Mouse (Mus musculus) embryonic facial prominence, embryonic 15.5 days (tissue): ENCODE data around the gene Nrap. TPM values are rescaled to one million over a fixed set of nuclear protein-coding genes. Genes with fewer than 3 reads are reported as not detected.
"Not testable (repeated sequence)": the region's sequence is repeated elsewhere in the genome, so short reads cannot be mapped to it uniquely, and the experiment has no call there.

Experiments
- ATAC-seq: fragments of 200-750 bp; cut with Nextera tagmentation; 2 replicates; pipeline ENCODE4 v1.8.0; 2017; ENCODE audit warnings: low read depth, moderate TSS enrichment; ENCODE audit not compliant: insufficient number of reproducible peaks, low FRiP score, low TSS enrichment
- H3K27ac ChIP-seq: fragments of 300-500 bp; sonication (generic); replicated peaks from 2 replicates; pipeline ENCODE4 v1.5.1; 2015; ENCODE audit warnings: mild to moderate bottlenecking, inconsistent platforms
- H3K27me3 ChIP-seq: fragments of 300-500 bp; sonication (generic); 2 replicates; pipeline ENCODE4 v1.6.1; 2015; ENCODE audit warnings: inconsistent platforms
- H3K36me3 ChIP-seq: fragments of 300-500 bp; sonication (generic); 2 replicates; pipeline ENCODE4 v1.6.1; 2015; ENCODE audit warnings: mild to moderate bottlenecking, inconsistent platforms
- H3K4me1 ChIP-seq: fragments of 300-500 bp; sonication (generic); 2 replicates; pipeline ENCODE4 v1.6.1; 2015; ENCODE audit warnings: inconsistent platforms
- H3K4me2 ChIP-seq: fragments of 300-500 bp; sonication (generic); replicated peaks from 2 replicates; pipeline ENCODE4 v1.6.1; 2015; ENCODE audit warnings: mild to moderate bottlenecking, inconsistent platforms
- H3K4me3 ChIP-seq: fragments of 300-500 bp; sonication (generic); replicated peaks from 2 replicates; pipeline ENCODE4 v1.5.1; 2015; ENCODE audit warnings: mild to moderate bottlenecking, inconsistent platforms
- H3K9ac ChIP-seq: fragments of 300-500 bp; sonication (generic); 2 replicates; pipeline ENCODE4 v1.6.1; 2015; ENCODE audit warnings: inconsistent platforms
- H3K9me3 ChIP-seq: fragments of 300-500 bp; sonication (generic); replicated peaks from 2 replicates; pipeline ENCODE4 v1.6.1; 2016; ENCODE audit warnings: inconsistent platforms
- WGBS: fragments of 180-500 bp; shearing (Covaris S2); methylation state at CpG from one replicate; pipeline ENCODE4 v1.1.7; 2015; 5-methylcytosine and 5-hydroxymethylcytosine counted together
- polyA plus RNA-seq: library from polyadenylated mRNA; unstranded; fragments of >200 nt; fragmentation: Nextera tagmentation; extraction: Ambion mirVana; gene quantifications from 2 replicates; pipeline ENCODE4 v1.2.1, GENCODE M21; 2015

Gene Nrap
- polyA plus RNA-seq, 1 experiment from 2014 or later: 3.3 TPM

- no peak overlapping the region for H3K9ac ChIP-seq
- no peaks in the 10 kb centered on the region for H3K36me3 ChIP-seq
- 24% methylated on average over 14 of the region's 14 CpGs for WGBS
- peak overlapping the region; percentile 30; the same call in 1 of the 2 replicates for H3K4me2 ChIP-seq
- peaks cover 22% of the 10 kb centered on the region for H3K4me1 ChIP-seq
- H3K4me3 ChIP-seq: no peak overlapping the region
- H3K9me3 ChIP-seq: no peaks in the 10 kb centered on the region
- no peaks in the 10 kb centered on the region for H3K27me3 ChIP-seq
- ATAC-seq: no peak; the same call in 1 of the 2 replicates
- 0 out of 2 replicates have a peak overlapping the region, but pooled peaks have one; percentile 28 for H3K27ac ChIP-seq
Measured at GRCm38 (mm10) chr19:56422476-56423338, 32.9 kb upstream of the Nrap start.

- no peak overlapping the region for H3K4me3 ChIP-seq
- H3K27me3 ChIP-seq: no peaks in the 10 kb centered on the region
- H3K4me1 ChIP-seq: peaks cover 16% of the 10 kb centered on the region
- no peak for ATAC-seq
- no peak overlapping the region for H3K4me2 ChIP-seq
- no peaks in the 10 kb centered on the region for H3K36me3 ChIP-seq
- H3K9me3 ChIP-seq: no peaks in the 10 kb centered on the region
- H3K27ac ChIP-seq: no peak overlapping the region
- 88% methylated on average over 3 of the region's 3 CpGs for WGBS
- no peak overlapping the region for H3K9ac ChIP-seq
Measured at GRCm38 (mm10) chr19:56420345-56420744, 30.5 kb upstream of the Nrap start.

GRCm38 (mm10) chr19:56419452-56419851, 29.6 kb upstream of the Nrap start:
- H3K4me3 ChIP-seq: no peak overlapping the region
- no peak overlapping the region for H3K4me2 ChIP-seq
- H3K4me1 ChIP-seq: peaks cover 8% of the 10 kb centered on the region
- H3K27me3 ChIP-seq: no peaks in the 10 kb centered on the region
- no peaks in the 10 kb centered on the region for H3K9me3 ChIP-seq
- no peak overlapping the region for H3K27ac ChIP-seq
- WGBS: 30% methylated on average over 9 of the region's 9 CpGs
- no peak for ATAC-seq
- no peak overlapping the region for H3K9ac ChIP-seq
- no peaks in the 10 kb centered on the region for H3K36me3 ChIP-seq

- Histone ChIP-seq H3K9ac (no peak overlapping the region), H3K27me3 (no peaks in the 10 kb centered on the region), H3K4me2 (no peak overlapping the region), H3K4me3 (no peak overlapping the region), H3K9me3 (no peaks in the 10 kb centered on the region), H3K27ac (no peak overlapping the region), H3K4me1 (peaks cover 6% of the 10 kb centered on the region), H3K36me3 (no peaks in the 10 kb centered on the region)
- WGBS: 58% methylated on average over 4 of the region's 4 CpGs
- no peak for ATAC-seq
Measured at GRCm38 (mm10) chr19:56418404-56418803, 28.6 kb upstream of the Nrap start.

GRCm38 (mm10) chr19:56409884-56410283, 20.0 kb upstream of the Nrap start:
- not testable (repeated sequence) for H3K27me3 ChIP-seq

GRCm38 (mm10) chr19:56406581-56406980, 16.7 kb upstream of the Nrap start:
- ATAC-seq: no peak
- WGBS: 91% methylated on average over 7 of the region's 7 CpGs
- no peak overlapping the region for H3K9ac ChIP-seq
- peaks cover 27% of the 10 kb centered on the region for H3K36me3 ChIP-seq
- H3K4me3 ChIP-seq: no peak overlapping the region
- no peaks in the 10 kb centered on the region for H3K4me1 ChIP-seq
- H3K4me2 ChIP-seq: no peak overlapping the region
- H3K27me3 ChIP-seq: no peaks in the 10 kb centered on the region
- no peak overlapping the region for H3K27ac ChIP-seq
- 0 out of 2 replicates have a peak, but pooled peaks cover 6% of the 10 kb centered on the region for H3K9me3 ChIP-seq

More at GRCm38 (mm10) chr19:56409884-56410283, 20.0 kb upstream of the Nrap start:
- H3K4me1 ChIP-seq, H3K9ac ChIP-seq, H3K9me3 ChIP-seq, H3K4me2 ChIP-seq, H3K27ac ChIP-seq, ATAC-seq, H3K4me3 ChIP-seq: not testable (repeated sequence)
- peaks cover 22% of the 10 kb centered on the region for H3K36me3 ChIP-seq
- 98% methylated on average over 4 of the region's 4 CpGs for WGBS

- Histone ChIP-seq H3K27me3 (no peaks in the 10 kb centered on the region), H3K9ac (no peak overlapping the region), H3K4me2 (no peak overlapping the region), H3K4me1 (no peaks in the 10 kb centered on the region), H3K36me3 (peaks cover 27% of the 10 kb centered on the region), H3K9me3 (0 out of 2 replicates have a peak, but pooled peaks cover 6% of the 10 kb centered on the region), H3K27ac (no peak overlapping the region), H3K4me3 (no peak overlapping the region)
- no peak for ATAC-seq
- 91% methylated on average over 4 of the region's 4 CpGs for WGBS
Measured at GRCm38 (mm10) chr19:56405824-56406223, 16.0 kb upstream of the Nrap start.

- H3K27ac ChIP-seq: no peak overlapping the region
- no peaks in the 10 kb centered on the region for H3K27me3 ChIP-seq
- no peak overlapping the region for H3K4me2 ChIP-seq
- H3K4me3 ChIP-seq: no peak overlapping the region
- H3K4me1 ChIP-seq: peaks cover 12% of the 10 kb centered on the region
- H3K9ac ChIP-seq: no peak overlapping the region
- H3K36me3 ChIP-seq: peaks cover 7% of the 10 kb centered on the region; the same call in 1 of the 2 replicates
- ATAC-seq: peak; percentile 21; the same call in 1 of the 2 replicates
- WGBS: 62% methylated on average over 6 of the region's 6 CpGs
- H3K9me3 ChIP-seq: no peaks in the 10 kb centered on the region
Measured at GRCm38 (mm10) chr19:56401864-56402263, 12.0 kb upstream of the Nrap start.

GRCm38 (mm10) chr19:56400200-56400599, 10.4 kb upstream of the Nrap start:
- Histone ChIP-seq H3K4me3 (no peak overlapping the region), H3K4me1 (peaks cover 20% of the 10 kb centered on the region), H3K36me3 (peaks cover 7% of the 10 kb centered on the region; the same call in 1 of the 2 replicates), H3K27me3 (peaks cover 5% of the 10 kb centered on the region; the same call in 1 of the 2 replicates), H3K4me2 (no peak overlapping the region), H3K9me3 (no peaks in the 10 kb centered on the region), H3K9ac (no peak overlapping the region), H3K27ac (no peak overlapping the region)
- 47% methylated on average over 14 of the region's 14 CpGs for WGBS
- ATAC-seq: no peak

GRCm38 (mm10) chr19:56398528-56398795, 8.6 kb upstream of the Nrap start:
- ATAC-seq: no peak
- no peak overlapping the region for H3K9ac ChIP-seq
- peaks cover 11% of the 10 kb centered on the region for H3K27me3 ChIP-seq
- H3K4me1 ChIP-seq: peaks cover 20% of the 10 kb centered on the region
- no peaks in the 10 kb centered on the region for H3K36me3 ChIP-seq
- no peak overlapping the region for H3K27ac ChIP-seq
- H3K4me2 ChIP-seq: no peak overlapping the region
- no peak overlapping the region for H3K4me3 ChIP-seq
- no peaks in the 10 kb centered on the region for H3K9me3 ChIP-seq

- Histone ChIP-seq H3K36me3 (no peaks in the 10 kb centered on the region), H3K4me2 (peak overlapping the region; percentile 93), H3K9me3 (no peaks in the 10 kb centered on the region), H3K27ac (peak overlapping the region; percentile 84), H3K27me3 (peaks cover 11% of the 10 kb centered on the region), H3K9ac (peak overlapping the region; percentile 64), H3K4me1 (peaks cover 20% of the 10 kb centered on the region), H3K4me3 (peak overlapping the region; percentile 68)
- WGBS: 49% methylated on average over 11 of the region's 11 CpGs
- ATAC-seq: no peak
Measured at GRCm38 (mm10) chr19:56397663-56398527, 8.1 kb upstream of the Nrap start.
